Mouse (Mus musculus) brain, embryonic 14.5 days (tissue): ENCODE measurements at regions not wholly inside any gene's neighbourhood (a gene's known extent, or its start where the extent isn't known, plus 50 kb on each side); places are given as distances from the start of the nearest gene placed in this dataset.

Experiments
- CTCF ChIP-seq: fragments of 200-500 bp; IDR thresholded peaks from 2 replicates; pipeline ENCODE4 v1.5.1; 2012; ENCODE audit warnings: inconsistent platforms, mild to moderate bottlenecking, moderate library complexity, borderline replicate concordance; ENCODE audit not compliant: insufficient read depth, insufficient read length; ENCODE audit errors: extremely low read depth
- POLR2A ChIP-seq: fragments of 200-500 bp; IDR thresholded peaks from 2 replicates; pipeline ENCODE4 v1.6.1; 2012; ENCODE audit warnings: mild to moderate bottlenecking, inconsistent platforms, borderline replicate concordance; ENCODE audit not compliant: poor library complexity, insufficient read depth, insufficient read length, severe bottlenecking; ENCODE audit errors: extremely low read depth

- TF ChIP-seq POLR2A (no peak), CTCF (no peak)
Measured at GRCm38 (mm10) chr6:136239416-136239815, 66.1 kb upstream of the Grin2b start.
